Mouse (Mus musculus): ENCODE data around the gene Zfp455. TPM values are rescaled to one million over a fixed set of nuclear protein-coding genes. Genes with fewer than 3 reads are reported as not detected.

Zfp455 gene
- 0.16 and 0.57 TPM in 2 replicates for polyA plus RNA-seq (2012; rRNA removed; ENCODE audit: low replicate concordance)

GRCm38 (mm10) chr13:67194340-67194894, at the start of gene Zfp455:
Gene Zfp455 (plus strand): TSS chr13:67194506.

GRCm38 (mm10) chr13:67172991-67173722, 21.1 kb upstream of the Zfp455 start, which contains the start of gene Rsl1:
Gene Rsl1 (plus strand): TSS chr13:67173182.

Other genes with a start within 250 kb of the Zfp455 start
- gene Zfp712, start 133.3 kb upstream of the Zfp455 start, polyA plus RNA-seq (2012; rRNA removed; ENCODE audit: low replicate concordance) = 0.12 and 0.20 TPM in 2 replicates
- 0.05 and 0.17 TPM in 2 replicates for gene Zfp708, start 96.5 kb upstream of the Zfp455 start, polyA plus RNA-seq (2012; rRNA removed; ENCODE audit: low replicate concordance)
- 1.5 and 4.0 TPM in 2 replicates for gene Gm28557, start 85.9 kb upstream of the Zfp455 start, polyA plus RNA-seq (2012; rRNA removed; ENCODE audit: low replicate concordance)
- 0.11 and 0.14 TPM in 2 replicates for gene Rslcan18, start 78.2 kb upstream of the Zfp455 start, polyA plus RNA-seq (2012; rRNA removed; ENCODE audit: low replicate concordance)
- 0.13 and 0.37 TPM in 2 replicates for gene Zfp759, start 72.8 kb upstream of the Zfp455 start, polyA plus RNA-seq (2012; rRNA removed; ENCODE audit: low replicate concordance)
- gene Rsl1, start 21.3 kb upstream of the Zfp455 start, polyA plus RNA-seq (2012; rRNA removed; ENCODE audit: low replicate concordance) = 2.2 and 5.0 TPM in 2 replicates
- gene Zfp458, start 84.0 kb downstream of the Zfp455 start, polyA plus RNA-seq (2012; rRNA removed; ENCODE audit: low replicate concordance) = 0.30 and 0.60 TPM in 2 replicates
- gene Zfp457, start 112.0 kb downstream of the Zfp455 start, polyA plus RNA-seq (2012; rRNA removed; ENCODE audit: low replicate concordance) = 1.1 and 2.2 TPM in 2 replicates
- 0.55 and 1.7 TPM in 2 replicates for gene Zfp595, start 138.1 kb downstream of the Zfp455 start, polyA plus RNA-seq (2012; rRNA removed; ENCODE audit: low replicate concordance)
- 0.34 TPM in 1 of 2 replicates, not detected in the other for gene Gm28044, start 166.0 kb downstream of the Zfp455 start, polyA plus RNA-seq (2012; rRNA removed; ENCODE audit: low replicate concordance)
- gene Zfp953, start 166.1 kb downstream of the Zfp455 start, polyA plus RNA-seq (2012; rRNA removed; ENCODE audit: low replicate concordance) = 0.16 and 0.50 TPM in 2 replicates
- 0.24 TPM in 1 of 2 replicates, not detected in the other for gene Gm28041, start 181.2 kb downstream of the Zfp455 start, polyA plus RNA-seq (2012; rRNA removed; ENCODE audit: low replicate concordance)
- gene Zfp456, start 181.3 kb downstream of the Zfp455 start, polyA plus RNA-seq (2012; rRNA removed; ENCODE audit: low replicate concordance) = 0.18 and 0.37 TPM in 2 replicates
- gene Zfp429, start 205.3 kb downstream of the Zfp455 start, polyA plus RNA-seq (2012; rRNA removed; ENCODE audit: low replicate concordance) = 2.3 and 4.4 TPM in 2 replicates
- gene Zfp459, start 226.9 kb downstream of the Zfp455 start, polyA plus RNA-seq (2012; rRNA removed; ENCODE audit: low replicate concordance) = 0.24 and 0.75 TPM in 2 replicates

Measured in mammary gland, adult 2 months (tissue).